Mouse (Mus musculus): ENCODE data around the gene Accs.

The Accs gene

DNA sequence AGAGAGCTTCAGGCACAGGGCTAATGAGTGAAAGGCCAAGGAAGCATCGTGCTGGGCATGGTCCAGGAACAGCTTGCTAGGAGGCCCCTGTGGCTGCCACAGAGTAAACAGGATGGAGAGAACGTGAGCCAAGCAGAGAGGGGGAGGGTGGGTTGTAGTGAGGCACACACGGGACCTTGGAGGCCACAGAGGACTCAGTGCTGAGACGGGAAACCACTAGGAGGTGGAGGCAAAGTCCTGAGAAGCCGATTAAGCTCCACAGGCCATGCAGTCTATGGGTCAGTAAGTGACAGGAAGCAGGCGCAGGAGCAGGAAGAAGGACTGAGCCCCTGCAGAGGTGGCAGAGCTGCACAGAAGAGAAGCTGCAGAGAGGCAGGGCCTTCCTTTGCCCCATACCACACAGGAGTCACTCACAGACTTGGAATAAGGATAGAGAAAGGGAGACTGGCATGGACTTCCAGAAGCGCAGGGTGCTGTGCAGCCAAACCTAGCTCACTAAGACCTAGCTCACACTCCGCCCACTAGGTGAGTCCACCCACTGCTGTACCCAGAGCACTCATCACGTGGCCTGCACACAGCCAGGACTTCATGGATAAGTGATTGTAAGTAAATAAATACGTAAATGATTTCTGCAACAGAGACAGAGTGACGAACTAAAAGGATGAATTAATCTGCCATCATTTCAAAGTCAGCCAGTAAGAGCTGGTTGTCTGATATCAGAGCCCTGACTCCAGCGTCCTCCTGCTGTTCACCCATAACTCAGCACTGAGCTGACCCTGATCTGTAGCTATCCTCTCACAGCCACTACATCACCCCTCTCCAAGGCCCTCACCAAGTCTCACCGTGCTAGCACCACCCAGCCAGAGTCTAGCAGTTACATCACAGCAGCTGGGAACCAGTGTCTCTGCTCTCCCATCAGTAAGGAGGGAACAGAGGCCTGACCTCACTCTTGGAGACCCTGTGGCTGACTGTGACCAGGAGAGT is 57.9 kb downstream of the Accs start:
- no peak for DNase-seq (ENCODE audit: low spot score)

DNA sequence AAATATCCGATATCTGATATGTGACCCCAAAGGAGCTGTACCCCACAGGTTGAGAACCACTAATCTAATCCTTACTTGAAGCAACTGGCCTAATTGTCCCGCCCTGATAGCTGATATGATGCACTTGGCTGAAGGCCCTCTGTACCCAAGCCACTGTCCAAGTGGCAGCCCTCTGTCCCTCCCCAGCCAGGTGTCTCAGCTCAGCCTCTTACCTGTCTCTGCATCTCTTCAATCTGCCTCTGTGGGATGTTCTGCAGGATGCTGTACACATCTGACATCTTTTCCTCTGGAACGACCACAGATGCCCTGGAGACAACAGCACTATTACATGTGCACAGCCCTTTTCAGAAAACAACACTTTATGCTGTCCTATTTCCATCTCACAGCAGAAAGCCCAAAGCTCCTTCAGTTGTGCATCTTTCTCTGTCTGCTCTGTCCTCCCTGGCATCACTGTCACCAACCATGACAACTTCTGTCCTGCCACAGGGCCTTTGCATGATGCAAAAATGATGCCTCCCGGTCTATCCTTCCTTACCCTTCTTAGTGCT is 58.9 kb downstream of the Accs start:
- DNase-seq (ENCODE audit: low spot score) = no peak

DNA sequence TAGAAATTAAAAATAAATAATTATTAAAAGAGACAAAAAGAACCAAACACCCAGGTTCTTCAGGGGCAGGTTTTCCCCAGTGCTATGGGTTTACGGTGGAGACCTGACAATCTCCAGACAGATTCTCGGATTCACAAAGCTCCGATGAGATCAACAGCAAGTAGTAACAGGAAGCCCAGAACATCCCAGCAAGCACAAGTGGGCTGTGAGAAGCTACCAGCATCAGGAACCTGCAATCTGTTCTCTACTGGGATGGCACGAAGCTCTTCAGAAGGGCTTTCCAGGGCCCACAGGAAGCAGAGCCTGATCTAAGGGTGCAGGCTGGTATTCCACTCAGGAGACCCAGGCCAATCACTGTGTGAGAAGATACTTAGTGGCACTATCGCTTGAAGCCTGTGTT is 61.2 kb downstream of the Accs start:
- no peak for DNase-seq (ENCODE audit: low spot score)

DNA sequence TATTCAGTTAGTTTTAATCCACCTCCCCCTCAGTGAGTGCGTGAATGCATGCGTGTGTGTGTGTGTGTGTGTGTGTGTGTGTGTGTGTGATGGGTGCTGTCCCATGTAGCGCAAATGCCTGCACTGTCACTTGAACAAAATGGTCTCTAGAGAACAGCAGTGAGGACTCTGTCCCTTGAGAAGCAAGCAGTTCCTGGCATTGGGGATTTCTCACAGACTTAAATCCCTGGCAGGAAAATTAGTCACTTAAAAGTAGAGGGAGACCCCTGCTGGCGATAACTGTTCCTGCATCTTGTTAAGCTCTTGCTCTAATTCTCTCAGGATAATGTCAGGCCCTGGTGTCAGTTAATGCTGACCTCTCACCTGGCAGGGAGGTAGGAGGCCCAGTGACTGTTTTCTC is 63.6 kb downstream of the Accs start:
- DNase-seq (ENCODE audit: low spot score) = no peak

DNA sequence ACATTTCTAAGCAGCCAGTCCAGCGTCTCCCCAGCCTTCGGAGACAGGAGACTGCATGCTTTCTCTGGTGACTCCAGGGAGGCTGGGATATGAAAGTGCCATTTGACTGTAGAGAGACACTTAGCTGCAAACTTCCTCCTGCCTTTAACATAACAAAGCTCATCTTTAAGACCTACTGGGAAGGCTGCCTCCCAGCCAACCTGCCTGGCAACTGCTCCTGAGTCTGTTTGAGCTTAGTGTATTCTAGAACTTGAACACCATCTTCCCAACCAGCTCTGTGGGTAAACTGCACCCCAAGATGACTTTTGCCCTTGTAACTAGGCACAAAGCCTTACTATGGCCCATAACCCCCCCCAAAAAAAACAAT is 64.3 kb downstream of the Accs start:
- no peak for DNase-seq (ENCODE audit: low spot score)

DNA sequence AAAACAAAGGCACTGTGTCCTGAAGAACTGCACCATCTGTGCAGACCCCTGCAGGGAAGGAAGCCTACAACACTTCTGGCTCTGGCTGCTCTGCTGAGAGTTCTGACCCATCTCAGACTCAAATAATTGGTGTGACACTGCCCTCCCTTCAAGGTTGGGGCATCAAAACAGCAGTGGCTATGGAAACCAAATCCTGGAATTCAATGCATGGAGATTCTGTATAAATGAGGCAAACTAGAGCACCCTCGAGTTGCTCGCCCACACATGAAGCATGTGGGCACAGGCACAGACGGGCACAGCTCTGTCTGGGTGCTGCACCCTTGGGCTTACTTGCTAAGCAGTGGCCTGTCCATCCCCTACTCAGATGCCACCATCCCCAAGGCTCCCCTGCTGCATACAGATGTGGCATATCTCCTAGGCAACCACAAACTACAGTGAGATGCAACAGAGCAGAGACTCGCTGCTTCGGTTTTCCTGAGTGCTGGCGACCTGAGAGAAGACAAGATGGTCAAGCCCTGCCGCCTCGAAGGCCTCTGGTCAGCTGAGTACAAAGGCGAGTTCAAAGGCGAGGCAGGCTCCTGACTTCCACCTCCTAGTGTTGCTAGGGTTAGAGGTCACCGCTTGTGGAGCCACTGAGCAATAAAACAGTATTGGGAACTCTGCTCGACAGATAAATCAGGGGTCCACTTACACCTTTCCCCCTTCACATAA is 64.9 kb downstream of the Accs start:
- DNase-seq (ENCODE audit: low spot score) = no peak

DNA sequence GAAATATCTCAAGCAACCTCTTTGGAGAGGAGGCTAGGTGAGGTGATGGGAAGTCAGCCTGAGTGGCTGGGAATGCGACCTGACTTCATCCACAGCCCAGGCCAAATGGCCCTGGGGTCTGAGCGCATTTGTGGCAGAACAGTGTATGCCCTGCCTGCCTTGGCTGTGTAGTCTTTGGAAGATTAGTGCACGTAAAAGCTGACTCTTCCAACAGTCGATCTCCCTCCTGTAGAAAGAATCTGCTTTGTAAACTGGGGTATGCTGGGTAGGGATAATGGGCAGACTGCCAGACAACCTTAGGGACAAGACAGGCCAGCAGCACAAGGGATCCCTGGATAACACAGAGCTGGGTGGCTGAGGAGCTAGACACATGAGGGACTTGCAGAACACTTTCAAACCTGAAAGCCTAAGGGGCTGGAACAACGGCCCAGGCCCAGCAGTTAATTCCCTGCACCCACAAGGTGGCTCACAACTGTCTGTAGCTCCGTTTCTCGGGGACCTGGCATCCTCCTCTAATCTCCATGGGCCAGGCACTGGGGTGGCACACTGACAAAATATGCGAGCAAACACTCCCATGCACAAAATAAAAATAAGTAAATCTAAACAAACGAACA is 65.7 kb downstream of the Accs start:
- no peak for DNase-seq (ENCODE audit: low spot score)

All from spleen, adult 12 weeks (tissue).